Mouse (Mus musculus) C2C12 (cell line): ENCODE data around the gene E030018B13Rik.

ENCODE experiments used
- CEBPB ChIP-seq: IDR thresholded peaks from one replicate; pipeline ENCODE4 v1.6.1; 2011; ENCODE audit warnings: low read depth, mild to moderate bottlenecking, control low read depth, moderate library complexity
- CTCF ChIP-seq: IDR thresholded peaks from one replicate; pipeline ENCODE4 v1.5.1; 2011; ENCODE audit not compliant: control insufficient read depth, insufficient read depth, insufficient read length
- FOSL1 ChIP-seq: IDR thresholded peaks from one replicate; pipeline ENCODE4 v1.8.0; 2011; ENCODE audit warnings: mild to moderate bottlenecking, low read length; ENCODE audit not compliant: poor library complexity, insufficient read depth, severe bottlenecking
- MAX ChIP-seq: IDR thresholded peaks from one replicate; pipeline ENCODE4 v1.6.1; 2011; ENCODE audit warnings: mild to moderate bottlenecking, control low read depth
- MYOD1 ChIP-seq: IDR thresholded peaks from one replicate; pipeline ENCODE4 v1.6.1; 2011; ENCODE audit warnings: low read depth; ENCODE audit not compliant: control insufficient read depth, insufficient read length
- MYOG ChIP-seq: IDR thresholded peaks from one replicate; pipeline ENCODE4 v1.6.1; 2011; ENCODE audit not compliant: control insufficient read depth, insufficient read length; ENCODE audit errors: extremely low read depth
- USF1 ChIP-seq: IDR thresholded peaks from one replicate; pipeline ENCODE4 v1.6.1; 2011; ENCODE audit warnings: low read depth, mild to moderate bottlenecking, control low read depth, moderate library complexity

DNA sequence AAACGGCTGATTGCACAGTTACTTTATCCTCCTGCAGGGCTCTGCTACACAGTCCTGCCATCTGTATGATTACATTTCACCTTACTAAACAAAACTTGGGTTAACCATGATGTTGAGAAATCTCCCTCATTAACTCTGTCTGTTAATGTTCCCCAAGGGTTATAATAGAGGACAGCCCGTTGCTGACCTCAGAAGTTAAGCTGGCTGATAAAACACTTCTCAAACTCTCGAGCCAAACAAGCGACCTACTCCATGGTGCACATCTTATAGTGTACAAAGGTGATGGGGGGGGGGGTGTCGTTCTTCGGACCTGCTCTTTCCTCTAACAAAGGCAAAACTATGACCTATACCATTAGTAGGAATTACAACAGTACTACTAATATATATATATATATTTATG is 45.0 kb upstream of the E030018B13Rik start:
- TF ChIP-seq MYOD1 (no peak), CTCF (no peak), USF1 (no peak), MYOG (no peak), FOSL1 (no peak), MAX (no peak), CEBPB (no peak)
